Mouse (Mus musculus) MEL (cell line): ENCODE results near the gene Pde6b. TPM values are rescaled to one million over a fixed set of nuclear protein-coding genes. Genes with fewer than 3 reads are reported as not detected.
A peak's percentile ranks its signal among the peaks of the same experiment; 100 is the strongest.

Source experiments
- DNase-seq: peaks from one replicate; pipeline ENCODE4 v3.0.0; 2011; ENCODE audit warnings: low read depth, low spot score
- H3K27ac ChIP-seq: 2 replicates; pipeline ENCODE4 v1.5.1; 2012; ENCODE audit warnings: low read depth, mild to moderate bottlenecking, control low read depth, low read length, moderate library complexity; ENCODE audit not compliant: control insufficient read depth
- H3K27me3 ChIP-seq, 2 experiments: fragments of 150-350 bp in 1 of 2; sonication (generic) in 1 of 2; 2 replicates each; pipeline ENCODE4 v1.6.1; 2012; ENCODE audit warnings: low read length in 2 of 2, mild to moderate bottlenecking in 2 of 2, improper control_type of control experiment in 1 of 2, moderate library complexity in 1 of 2; ENCODE audit not compliant: insufficient read depth in 2 of 2, control insufficient read depth in 1 of 2
- H3K36me3 ChIP-seq, 2 experiments: 2 replicates each; pipeline ENCODE4 v1.6.1; 2012 to 2014; ENCODE audit warnings: low read length in 2 of 2, improper control_type of control experiment in 1 of 2, inconsistent platforms in 1 of 2, mild to moderate bottlenecking in 1 of 2; ENCODE audit not compliant: insufficient read depth in 2 of 2, control insufficient read depth in 1 of 2
- H3K4me1 ChIP-seq, 2 experiments: fragments of 150-350 bp in 1 of 2; sonication (generic) in 1 of 2; 2 replicates each; pipeline ENCODE4 v1.6.1; 2012; ENCODE audit warnings: low read length in 2 of 2, improper control_type of control experiment in 1 of 2, mild to moderate bottlenecking in 1 of 2; ENCODE audit not compliant: insufficient read depth in 2 of 2, control insufficient read depth in 1 of 2
- H3K4me3 ChIP-seq, 2 experiments: fragments of 150-350 bp in 1 of 2; sonication (generic) in 1 of 2; 2 replicates each; pipeline ENCODE4 v1.5.1; 2012; ENCODE audit warnings: low read depth in 2 of 2, low read length in 2 of 2, mild to moderate bottlenecking in 2 of 2, moderate library complexity in 2 of 2, control low read depth in 1 of 2, improper control_type of control experiment in 1 of 2; ENCODE audit not compliant: control insufficient read depth in 1 of 2, insufficient read depth in 1 of 2
- H3K79me2 ChIP-seq: 2 replicates; pipeline ENCODE4 v1.6.1; 2012; ENCODE audit warnings: mild to moderate bottlenecking, low read length, moderate library complexity; ENCODE audit not compliant: control insufficient read depth, poor library complexity, insufficient read depth
- H3K9ac ChIP-seq: 2 replicates; pipeline ENCODE4 v1.6.1; 2012; ENCODE audit warnings: low read depth, mild to moderate bottlenecking, control low read depth, low read length, moderate library complexity; ENCODE audit not compliant: control insufficient read depth, poor library complexity, severe bottlenecking
- H3K9me3 ChIP-seq: fragments of 150-350 bp; sonication (generic); replicated peaks from 2 replicates; pipeline ENCODE4 v1.6.1; 2012; ENCODE audit warnings: mild to moderate bottlenecking, low read length, improper control_type of control experiment, moderate library complexity; ENCODE audit not compliant: insufficient read depth
- BHLHE40 ChIP-seq: IDR thresholded peaks from 2 replicates; pipeline ENCODE4 v1.6.1; 2012; ENCODE audit warnings: low read depth, mild to moderate bottlenecking, inconsistent platforms, low read length, improper control_type of control experiment, borderline replicate concordance
- CHD2 ChIP-seq: IDR thresholded peaks from 2 replicates; pipeline ENCODE4 v1.6.1; 2011; ENCODE audit warnings: low read length, improper control_type of control experiment
- CTCF ChIP-seq, 3 experiments: IDR thresholded peaks in 2 of 3; conservative IDR thresholded peaks in 1 of 3; 2 replicates each; pipeline ENCODE4 v1.5.1; 2011 to 2012; ENCODE audit warnings: low read length in 3 of 3, low read depth in 2 of 3, mild to moderate bottlenecking in 2 of 3, improper control_type of control experiment in 1 of 3, inconsistent platforms in 1 of 3, mixed read lengths in 1 of 3, moderate library complexity in 1 of 3; ENCODE audit not compliant: control insufficient read depth in 1 of 3, insufficient read depth in 1 of 3, poor library complexity in 1 of 3, severe bottlenecking in 1 of 3
- ELF1 ChIP-seq: IDR thresholded peaks from 2 replicates; pipeline ENCODE4 v1.6.1; 2014; ENCODE audit warnings: low read depth, mild to moderate bottlenecking, inconsistent platforms, low read length, improper control_type of control experiment, moderate library complexity
- EP300 ChIP-seq, 2 experiments: IDR thresholded peaks; 2 replicates each; pipeline ENCODE4 v1.6.1; 2011; ENCODE audit warnings: improper control_type of control experiment in 2 of 2, low read length in 2 of 2, low read depth in 1 of 2, mild to moderate bottlenecking in 1 of 2
- ETS1 ChIP-seq: IDR thresholded peaks from 2 replicates; pipeline ENCODE4 v1.6.1; 2012; ENCODE audit warnings: low read depth, mild to moderate bottlenecking, inconsistent platforms, low read length, improper control_type of control experiment, moderate library complexity
- HCFC1 ChIP-seq: IDR thresholded peaks from 2 replicates; pipeline ENCODE4 v1.6.1; 2012; ENCODE audit warnings: low read depth, mild to moderate bottlenecking, inconsistent platforms, low read length, improper control_type of control experiment, moderate library complexity
- MAX ChIP-seq: IDR thresholded peaks from 2 replicates; pipeline ENCODE4 v1.6.1; 2011; ENCODE audit warnings: low read length, improper control_type of control experiment
- MEF2A ChIP-seq: IDR thresholded peaks from 2 replicates; pipeline ENCODE4 v1.6.1; 2014; ENCODE audit warnings: low read depth, mild to moderate bottlenecking, inconsistent platforms, low read length, improper control_type of control experiment; ENCODE audit not compliant: poor library complexity, insufficient replicate concordance, severe bottlenecking; ENCODE audit errors: extremely low read depth
- NRF1 ChIP-seq: IDR thresholded peaks from 2 replicates; pipeline ENCODE4 v1.6.1; 2014; ENCODE audit warnings: low read depth, mild to moderate bottlenecking, inconsistent platforms, low read length, improper control_type of control experiment, moderate library complexity; ENCODE audit not compliant: poor library complexity, insufficient read depth, severe bottlenecking
- POLR2A ChIP-seq, 2 experiments: IDR thresholded peaks; 2 replicates each; pipeline ENCODE4 v1.6.1; 2011 to 2012; ENCODE audit warnings: low read length in 2 of 2, mild to moderate bottlenecking in 2 of 2, control low read depth in 1 of 2, improper control_type of control experiment in 1 of 2, low read depth in 1 of 2, moderate library complexity in 1 of 2; ENCODE audit not compliant: control insufficient read depth in 1 of 2, insufficient read depth in 1 of 2, poor library complexity in 1 of 2
- RAD21 ChIP-seq: IDR thresholded peaks from 2 replicates; pipeline ENCODE4 v1.6.1; 2011; ENCODE audit warnings: mild to moderate bottlenecking, low read depth, low read length, improper control_type of control experiment
- RCOR1 ChIP-seq: IDR thresholded peaks from 2 replicates; pipeline ENCODE4 v1.6.1; 2012; ENCODE audit warnings: low read depth, mild to moderate bottlenecking, inconsistent platforms, low read length, improper control_type of control experiment
- TAL1 ChIP-seq: IDR thresholded peaks from 2 replicates; pipeline ENCODE4 v1.6.1; 2012; ENCODE audit warnings: mild to moderate bottlenecking, inconsistent platforms, low read length, moderate library complexity, mixed read lengths
- TCF12 ChIP-seq: IDR thresholded peaks from 2 replicates; pipeline ENCODE4 v1.6.1; 2014; ENCODE audit warnings: low read depth, mild to moderate bottlenecking, inconsistent platforms, low read length, improper control_type of control experiment, moderate library complexity
- UBTF ChIP-seq: IDR thresholded peaks from 2 replicates; pipeline ENCODE4 v1.6.1; 2012; ENCODE audit warnings: low read depth, mild to moderate bottlenecking, inconsistent platforms, low read length, improper control_type of control experiment, moderate library complexity, borderline replicate concordance; ENCODE audit not compliant: insufficient read depth
- USF2 ChIP-seq, 2 experiments: IDR thresholded peaks; 2 replicates each; pipeline ENCODE4 v1.6.1; 2011 to 2012; ENCODE audit warnings: improper control_type of control experiment in 2 of 2, low read length in 2 of 2, borderline replicate concordance in 1 of 2, inconsistent platforms in 1 of 2, low read depth in 1 of 2, mild to moderate bottlenecking in 1 of 2; ENCODE audit not compliant: insufficient read depth in 1 of 2
- ZKSCAN1 ChIP-seq: IDR thresholded peaks from 2 replicates; pipeline ENCODE4 v1.6.1; 2012; ENCODE audit warnings: low read depth, mild to moderate bottlenecking, inconsistent platforms, low read length, improper control_type of control experiment, moderate library complexity
- ZNF384 ChIP-seq: IDR thresholded peaks from 2 replicates; pipeline ENCODE4 v1.6.1; 2012; ENCODE audit warnings: low read depth, mild to moderate bottlenecking, inconsistent platforms, low read length, improper control_type of control experiment
- polyA plus RNA-seq, 2 experiments: library from polyadenylated mRNA; stranded (reverse) in 1 of 2; unstranded in 1 of 2; fragments of >175 nt in 1 of 2; fragments of >200 nt in 1 of 2; gene quantifications; 2 replicates each; pipeline versions ENCODE4 v1.2.1 to v1.2.4; 2012; ENCODE audit warnings: low replicate concordance in 2 of 2, low read depth in 1 of 2; ENCODE audit not compliant: insufficient read length in 2 of 2, insufficient read depth in 1 of 2, missing spikeins in 1 of 2
- total RNA-seq: library from RNA; depleted of rRNA; stranded (reverse); fragments of 300-350 nt; gene quantifications from 2 replicates; pipeline ENCODE4 v1.2.3, GENCODE M21; 2012

Pde6b gene
- total and polyA plus RNA-seq, 3 experiments, result 0.07 to 0.12 TPM; not detected in 1

DNA sequence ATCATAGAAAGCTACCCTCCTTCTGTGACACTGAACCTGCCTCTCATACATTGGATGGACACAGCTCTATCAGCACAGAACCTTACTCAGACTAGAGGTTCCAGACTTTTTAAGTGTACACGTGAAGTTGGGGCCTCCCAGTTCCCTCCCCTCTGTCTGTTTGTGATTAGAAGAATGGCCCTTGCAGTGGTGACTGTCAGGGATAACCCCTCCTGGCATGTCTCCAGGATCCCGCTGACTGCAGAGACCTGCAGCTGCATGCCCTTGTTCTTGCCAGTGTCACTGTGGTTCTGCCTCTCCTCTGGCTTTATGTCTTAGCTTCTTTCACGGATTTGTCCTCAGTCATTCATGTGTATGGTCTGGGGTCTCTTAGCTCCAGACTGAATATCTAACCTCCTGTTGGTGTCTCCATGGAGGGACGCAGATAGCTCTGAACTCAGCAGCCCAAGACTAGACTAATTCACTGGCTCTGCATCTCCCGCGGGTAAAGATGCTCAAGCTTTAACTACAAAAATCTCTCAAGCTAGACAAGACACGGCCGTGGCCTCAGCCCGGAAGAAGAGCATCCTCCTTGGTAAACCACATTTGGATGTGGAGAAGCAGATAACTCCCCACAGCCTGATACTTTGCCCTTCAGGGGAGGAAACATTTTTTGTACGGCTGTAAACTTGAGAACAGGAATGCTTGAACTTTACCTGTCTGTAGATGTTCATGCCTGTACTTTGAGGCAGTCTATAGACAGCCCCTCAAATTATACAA lies 42.7 kb upstream of the Pde6b start:
- H3K36me3 ChIP-seq, result peaks cover 0 to 1% of the 10 kb centered on the region in 2 experiments; a peak in 2 of 4 replicates

DNA sequence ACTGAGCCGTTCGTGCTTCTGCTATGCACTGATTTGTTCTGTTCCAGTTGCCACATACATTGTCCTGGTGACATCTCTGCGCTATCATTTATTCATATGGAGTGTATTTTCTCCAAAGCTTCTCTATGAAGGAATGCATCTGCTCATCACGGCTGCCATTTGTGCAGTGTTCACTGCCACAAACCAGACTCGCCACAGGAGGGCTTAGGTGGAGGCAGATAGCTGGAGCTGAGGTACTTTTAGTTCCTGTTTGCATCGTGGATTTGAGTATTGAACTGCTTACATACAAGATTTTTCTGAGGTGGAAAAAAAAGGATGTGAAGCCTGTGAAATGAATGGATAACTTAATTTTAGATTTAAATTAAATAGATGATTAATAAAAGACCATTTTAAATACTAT lies 40.3 kb upstream of the Pde6b start:
- Histone ChIP-seq H3K79me2 (no peaks in the 10 kb centered on the region), H3K9ac (no peak overlapping the region), H3K4me3 (no peak overlapping the region)
- TF ChIP-seq ZKSCAN1 (no peak), NRF1 (no peak), USF2 (IDR thresholded peaks at IDR 0.05; ENCODE audit: borderline replicate concordance in 1 of 2, insufficient read depth in 1 of 2, low read depth in 1 of 2, low read length in 2 of 2) (no peak), ZNF384 (no peak), TCF12 (no peak), CHD2 (no peak)
- TF ChIP-seq, all 39 proteins: peak for 0
- Histone ChIP-seq H3K27me3 (no peaks in the 10 kb centered on the region), H3K9me3 (no peaks in the 10 kb centered on the region), H3K36me3 (no peaks in the 10 kb centered on the region; a peak in 2 of 4 replicates), H3K27ac (no peak overlapping the region), H3K4me1 (no peaks in the 10 kb centered on the region)
- no peak for DNase-seq

More for the DNA sequence above, 42.7 kb upstream of the Pde6b start:
- peak; percentile 40 for DNase-seq
- Histone ChIP-seq H3K27ac (no peak overlapping the region), H3K27me3 (no peaks in the 10 kb centered on the region), H3K4me3 (no peak overlapping the region), H3K9ac (no peak overlapping the region), H3K79me2 (no peaks in the 10 kb centered on the region)
- TF ChIP-seq TAL1 (0 out of 2 replicates have a peak, but pooled peaks have one; percentile 12), RCOR1 (peak; percentile 47; the same call in 1 of the 2 replicates), BHLHE40 (no peak), HCFC1 (no peak)
- TF ChIP-seq, all 39 proteins: peak for 2
- Histone ChIP-seq H3K9me3 (no peaks in the 10 kb centered on the region), H3K4me1 (no peaks in the 10 kb centered on the region)

DNA sequence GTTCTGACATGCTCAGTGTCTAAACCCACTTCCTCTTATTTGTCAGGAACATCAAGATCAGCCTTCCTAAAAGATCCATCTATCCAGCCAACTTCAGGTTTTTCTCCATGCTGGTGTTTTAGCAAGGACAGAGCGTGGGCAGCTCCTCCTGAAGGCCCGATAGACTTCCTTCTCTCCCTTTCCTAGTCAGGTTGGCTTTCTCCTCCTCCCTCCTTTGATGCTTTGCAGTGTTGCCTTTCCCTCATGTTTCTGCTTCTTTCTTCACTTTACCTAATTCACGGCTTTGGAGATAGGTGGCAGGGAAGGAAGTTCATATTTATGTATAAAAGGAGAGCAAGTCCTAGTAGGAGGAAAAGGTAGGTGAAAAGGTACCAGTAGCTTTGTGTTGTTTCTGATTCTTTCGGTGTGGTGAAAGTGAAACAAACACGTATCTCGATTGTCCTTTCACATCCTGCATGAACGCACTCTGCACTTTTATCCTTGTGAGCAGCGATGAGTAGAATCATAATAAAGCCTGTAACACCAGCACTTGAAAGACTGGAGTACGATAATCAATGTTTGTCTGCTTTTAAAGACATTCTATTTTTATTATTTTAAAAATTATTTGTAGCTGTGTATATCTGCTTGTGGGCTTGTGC lies 38.6 kb upstream of the Pde6b start:
- DNase-seq, result no peak
- Histone ChIP-seq H3K27ac (no peak overlapping the region), H3K4me1 (no peaks in the 10 kb centered on the region), H3K79me2 (no peaks in the 10 kb centered on the region), H3K27me3 (no peaks in the 10 kb centered on the region), H3K9me3 (no peaks in the 10 kb centered on the region), H3K9ac (no peak overlapping the region), H3K4me3 (no peak overlapping the region), H3K36me3 (no peaks in the 10 kb centered on the region; a peak in 1 of 4 replicates)
- TF ChIP-seq ETS1, result no peak
- no peak for TF ChIP-seq RAD21
- no peak for TF ChIP-seq CHD2
- TF ChIP-seq ELF1, result no peak
- TF ChIP-seq POLR2A (IDR thresholded peaks at IDR 0.05; ENCODE audit: control insufficient read depth in 1 of 2, insufficient read depth in 1 of 2, low read depth in 1 of 2, low read length in 2 of 2, poor library complexity in 1 of 2), result no peak
- no peak for TF ChIP-seq MEF2A
- TF ChIP-seq EP300 (IDR thresholded peaks at IDR 0.05; ENCODE audit: low read depth in 1 of 2, low read length in 2 of 2), result no peak
- TF ChIP-seq MAX, result no peak
- TF ChIP-seq UBTF, result no peak
- TF ChIP-seq RCOR1, result no peak
- no peak for TF ChIP-seq CTCF (IDR thresholded peaks at IDR 0.05 in 2 of 3, conservative IDR thresholded peaks at IDR 0.05 in 1 of 3; ENCODE audit: control insufficient read depth in 1 of 3, insufficient read depth in 1 of 3, low read depth in 2 of 3, low read length in 3 of 3, poor library complexity in 1 of 3, severe bottlenecking in 1 of 3)
